Mouse (Mus musculus): ENCODE measurements at regions not wholly inside any gene's neighbourhood (a gene's known extent, or its start where the extent isn't known, plus 50 kb on each side); places are given as distances from the start of the nearest gene placed in this dataset.

GRCm38 (mm10) chr11:22675047-22675446 is 163.2 kb downstream of the Tmem17 start:
- in situ Hi-C loops (cut with MboI; ENCODE audit: low sequenced_read_pairs) = no loop called here

DNA sequence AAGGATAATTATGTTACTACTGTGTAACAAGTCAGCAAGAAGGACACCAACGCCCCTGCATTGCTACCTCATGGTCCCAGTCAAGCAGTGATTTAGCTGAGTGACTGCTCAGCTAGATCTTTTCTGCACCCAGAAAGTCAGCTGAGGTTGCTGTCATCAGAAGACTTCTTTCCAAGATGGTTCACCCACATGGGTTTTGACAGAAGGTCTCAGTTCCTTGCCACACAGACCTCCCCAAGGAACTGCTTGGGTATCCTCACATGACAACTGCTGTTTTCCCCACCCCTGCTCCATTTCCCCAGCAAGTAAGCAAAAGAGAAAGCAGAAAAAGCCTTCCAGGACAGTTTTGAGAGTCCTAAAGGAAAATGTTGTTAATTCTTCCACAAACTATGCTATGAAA is 163.9 kb downstream of the Tmem17 start:
- in situ Hi-C loops (cut with MboI; ENCODE audit: low sequenced_read_pairs) = no loop called here

DNA sequence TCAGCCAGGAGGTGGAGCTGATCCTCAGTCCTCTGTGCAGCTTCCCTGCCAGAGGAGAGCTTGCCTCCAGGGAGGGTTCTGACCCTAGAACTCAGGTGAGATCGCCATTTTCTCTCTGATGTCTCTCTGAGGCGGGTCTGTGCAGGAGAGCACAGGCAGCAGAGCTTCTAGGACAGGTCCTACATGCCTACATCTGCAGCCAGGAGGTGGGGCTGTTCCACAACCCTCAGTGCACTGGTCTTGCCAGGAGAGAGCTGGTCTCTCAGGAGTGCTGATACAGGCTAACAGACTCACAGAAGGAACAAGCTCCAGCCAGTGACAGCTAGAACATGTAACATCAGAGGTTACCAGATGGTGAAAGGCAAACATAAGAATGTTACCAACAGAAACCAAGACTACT is 165.4 kb downstream of the Tmem17 start:
- in situ Hi-C loops (cut with MboI; ENCODE audit: low sequenced_read_pairs) = no loop called here

GRCm38 (mm10) chr11:22684576-22684975 is 172.7 kb downstream of the Tmem17 start:
- in situ Hi-C loops (cut with MboI; ENCODE audit: low sequenced_read_pairs) = no loop called here

DNA sequence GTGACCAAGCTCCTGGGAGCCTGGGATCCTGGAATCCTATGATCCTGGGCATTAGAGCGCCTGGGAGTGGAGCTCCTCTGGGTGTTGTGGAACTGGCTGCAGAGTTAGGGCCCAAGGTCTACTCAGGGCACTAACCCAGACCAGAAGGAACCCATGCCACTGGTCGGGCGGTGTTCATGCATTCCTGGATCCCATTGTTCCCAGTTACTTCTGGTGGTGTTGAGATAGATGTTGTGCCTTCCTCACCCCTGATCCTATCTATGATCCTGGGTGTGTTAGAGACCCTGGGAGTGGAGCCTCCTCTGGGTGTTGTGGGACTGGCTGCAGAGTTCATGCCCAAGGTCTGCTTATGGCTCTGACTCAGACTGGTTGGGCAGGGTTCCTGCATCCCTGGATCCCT is 169.9 kb downstream of the B3gnt2 start:
- in situ Hi-C loops (cut with MboI; ENCODE audit: low sequenced_read_pairs) = no loop called here

DNA sequence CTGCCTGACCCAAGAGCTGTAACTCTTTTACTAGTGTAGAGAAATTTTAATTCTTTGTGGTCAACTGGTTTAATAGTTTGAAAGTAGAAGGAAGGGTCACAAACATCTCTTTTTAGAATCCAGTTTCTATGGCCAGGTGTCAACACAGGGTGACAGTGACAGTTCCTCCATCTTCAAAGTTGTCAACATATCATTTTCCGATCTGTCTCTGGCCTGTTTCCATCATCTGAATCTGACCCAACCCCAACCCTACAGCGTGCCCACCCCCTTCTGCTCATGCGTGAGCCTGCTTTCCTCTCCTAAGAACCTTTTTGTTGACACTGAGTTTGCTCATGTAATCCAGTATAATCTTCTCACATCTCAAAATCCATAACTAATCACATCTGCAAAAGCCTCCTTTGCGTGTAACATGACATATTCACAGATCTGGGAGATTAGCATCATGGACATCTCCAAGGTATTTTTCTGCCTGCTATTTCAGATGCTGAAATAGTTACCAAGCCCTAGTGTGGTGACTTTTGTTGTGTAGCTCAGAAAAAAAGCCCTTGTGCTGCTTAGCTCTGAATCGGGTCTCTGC is 168.4 kb downstream of the B3gnt2 start:
- in situ Hi-C loops (cut with MboI; ENCODE audit: low sequenced_read_pairs) = no loop called here

- in situ Hi-C loops (cut with MboI; ENCODE audit: low sequenced_read_pairs) = no loop called here
Observed at GRCm38 (mm10) chr11:22692941-22693341, 167.8 kb downstream of the B3gnt2 start.

GRCm38 (mm10) chr11:22693376-22693775 is 167.4 kb downstream of the B3gnt2 start:
- in situ Hi-C loops (cut with MboI; ENCODE audit: low sequenced_read_pairs) = no loop called here

- in situ Hi-C loops (cut with MboI; ENCODE audit: low sequenced_read_pairs) = no loop called here
Observed at GRCm38 (mm10) chr11:22693984-22694383, 166.8 kb downstream of the B3gnt2 start.

DNA sequence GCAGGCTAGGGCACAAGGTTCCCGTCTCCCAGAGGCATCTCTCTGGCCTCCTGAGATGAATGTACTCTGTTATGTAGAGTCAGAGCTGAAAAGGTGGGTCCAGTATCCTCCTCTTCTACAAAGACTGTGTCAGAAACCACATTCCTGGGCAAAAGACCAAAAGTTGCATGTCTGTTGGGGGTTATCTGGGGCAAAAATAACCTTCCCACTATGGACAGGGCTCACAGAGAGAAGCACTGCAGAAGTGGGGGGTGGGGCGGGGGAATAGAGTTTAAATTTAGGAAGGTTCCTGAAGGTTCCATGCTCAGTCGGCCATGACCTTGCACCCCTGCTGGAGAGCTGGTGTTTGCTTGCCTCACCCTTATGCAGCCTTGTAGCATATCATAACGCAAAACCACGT is 165.9 kb downstream of the B3gnt2 start:
- in situ Hi-C loops (cut with MboI; ENCODE audit: low sequenced_read_pairs) = no loop called here

GRCm38 (mm10) chr11:22695237-22695636 is 165.5 kb downstream of the B3gnt2 start:
- in situ Hi-C loops (cut with MboI; ENCODE audit: low sequenced_read_pairs) = no loop called here

GRCm38 (mm10) chr11:22698057-22698941 is 162.5 kb downstream of the B3gnt2 start:
- in situ Hi-C loops (cut with MboI; ENCODE audit: low sequenced_read_pairs) = no loop called here

DNA sequence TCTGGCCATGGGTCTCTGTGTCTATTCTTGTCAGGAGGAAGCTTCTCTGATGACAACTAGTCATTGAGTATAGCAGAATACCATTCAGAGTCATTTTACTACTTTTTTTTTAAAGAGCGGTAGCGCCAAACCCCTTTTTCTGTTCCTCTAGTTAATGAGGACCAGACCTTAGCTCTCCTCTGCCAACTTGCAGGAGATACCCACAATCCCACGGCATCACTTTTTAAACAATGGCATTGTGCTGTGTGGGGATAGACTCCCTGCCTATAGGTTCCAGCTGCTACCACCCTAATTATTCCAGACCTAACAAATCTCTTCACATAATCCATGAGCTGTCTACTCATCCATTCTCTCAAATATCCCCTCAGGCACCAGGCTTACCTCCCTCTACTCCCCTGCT is 154.7 kb downstream of the B3gnt2 start:
- in situ Hi-C loops (cut with MboI; ENCODE audit: low sequenced_read_pairs) = no loop called here
